Mouse (Mus musculus) lung, embryonic 14.5 days (tissue): ENCODE data around the gene Six5. TPM values are rescaled to one million over a fixed set of nuclear protein-coding genes. Genes with fewer than 3 reads are reported as not detected.
"Not testable (repeated sequence)": the region's sequence is repeated elsewhere in the genome, so short reads cannot be mapped to it uniquely, and the experiment has no call there.

ENCODE experiments used
- ATAC-seq: fragments of 200-750 bp; cut with Nextera tagmentation; 2 replicates; pipeline ENCODE4 v1.8.0; 2017; ENCODE audit warnings: mild to moderate bottlenecking, moderate TSS enrichment, moderate library complexity; ENCODE audit not compliant: insufficient read depth
- DNase-seq: peaks from one replicate; pipeline ENCODE4 v3.0.0-alpha.2; 2015
- H3K27ac ChIP-seq: fragments of 300-500 bp; sonication (generic); 2 replicates; pipeline ENCODE4 v1.5.1; 2014; ENCODE audit warnings: low read depth, mild to moderate bottlenecking, moderate library complexity
- H3K27me3 ChIP-seq: fragments of 300-500 bp; sonication (generic); 2 replicates; pipeline ENCODE4 v1.6.1; 2014; ENCODE audit warnings: low read length, control low read depth; ENCODE audit not compliant: insufficient read depth
- H3K36me3 ChIP-seq: fragments of 300-500 bp; sonication (generic); 2 replicates; pipeline ENCODE4 v1.6.1; 2014; ENCODE audit warnings: control low read depth; ENCODE audit not compliant: insufficient read depth
- H3K4me1 ChIP-seq: fragments of 300-500 bp; sonication (generic); 2 replicates; pipeline ENCODE4 v1.6.1; 2014; ENCODE audit warnings: antibody characterized with exemption, control low read depth; ENCODE audit not compliant: insufficient read depth
- H3K4me2 ChIP-seq: fragments of 300-500 bp; sonication (generic); 2 replicates; pipeline ENCODE4 v1.6.1; 2014; ENCODE audit warnings: mild to moderate bottlenecking
- H3K4me3 ChIP-seq: fragments of 300-500 bp; sonication (generic); 2 replicates; pipeline ENCODE4 v1.5.1; 2014; ENCODE audit warnings: low read depth, low read length
- H3K9ac ChIP-seq: fragments of 300-500 bp; sonication (generic); 2 replicates; pipeline ENCODE4 v1.6.1; 2014
- H3K9me3 ChIP-seq: fragments of 300-500 bp; sonication (generic); 2 replicates; pipeline ENCODE4 v1.6.1; 2016; ENCODE audit warnings: low read depth, low read length, control low read depth
- CTCF ChIP-seq: IDR thresholded peaks from 2 replicates; pipeline ENCODE4 v1.5.1; 2016; ENCODE audit warnings: antibody characterized with exemption, low read depth
- WGBS: fragments of 180-500 bp; shearing (Covaris S2); extraction: QIAGEN DNeasy Blood & Tissue Kit; methylation state at CpG from one replicate; pipeline ENCODE4 v1.1.7; 2014; 5-methylcytosine and 5-hydroxymethylcytosine counted together
- polyA plus RNA-seq: library from polyadenylated mRNA; unstranded; fragments of >200 nt; fragmentation: Nextera tagmentation; extraction: Ambion mirVana; gene quantifications from 2 replicates; pipeline ENCODE4 v1.2.1, GENCODE M21; 2014

The Six5 gene
- polyA plus RNA-seq, 1 experiment from 2014 or later, result 12.7 TPM

- TF ChIP-seq CTCF, result no peak
- ATAC-seq, result no peak
- Histone ChIP-seq H3K9me3 (no peaks in the 10 kb centered on the region), H3K4me1 (no peaks in the 10 kb centered on the region), H3K27ac (no peak overlapping the region), H3K9ac (no peak overlapping the region), H3K4me3 (no peak overlapping the region), H3K27me3 (peaks cover 33% of the 10 kb centered on the region), H3K4me2 (no peak overlapping the region), H3K36me3 (no peaks in the 10 kb centered on the region)
- WGBS, result 41% methylated on average over 14 of the region's 14 CpGs
- no peak for DNase-seq
Measured at GRCm38 (mm10) chr7:19067063-19067462, 27.3 kb upstream of the Six5 start.

GRCm38 (mm10) chr7:19067935-19068334, 26.5 kb upstream of the Six5 start:
- DNase-seq, result no peak
- Histone ChIP-seq H3K27me3 (peaks cover 33% of the 10 kb centered on the region), H3K36me3 (no peaks in the 10 kb centered on the region), H3K4me2 (no peak overlapping the region), H3K9me3 (no peaks in the 10 kb centered on the region), H3K27ac (no peak overlapping the region), H3K9ac (no peak overlapping the region), H3K4me3 (no peak overlapping the region), H3K4me1 (no peaks in the 10 kb centered on the region)
- ATAC-seq, result no peak
- 55% methylated on average over 13 of the region's 14 CpGs for WGBS
- no peak for TF ChIP-seq CTCF

- Histone ChIP-seq H3K4me2 (no peak overlapping the region), H3K9me3 (no peaks in the 10 kb centered on the region), H3K4me1 (no peaks in the 10 kb centered on the region), H3K27ac (no peak overlapping the region), H3K36me3 (no peaks in the 10 kb centered on the region), H3K9ac (no peak overlapping the region), H3K27me3 (peaks cover 33% of the 10 kb centered on the region), H3K4me3 (no peak overlapping the region)
- 5% methylated on average over 2 of the region's 2 CpGs for WGBS
- TF ChIP-seq CTCF, result peak; percentile 84
- ATAC-seq (no peak), DNase-seq (peak; percentile 94)
Measured at GRCm38 (mm10) chr7:19068707-19069106, 25.7 kb upstream of the Six5 start.

GRCm38 (mm10) chr7:19069500-19069899, 24.9 kb upstream of the Six5 start:
- Histone ChIP-seq H3K4me1 (no peaks in the 10 kb centered on the region), H3K36me3 (no peaks in the 10 kb centered on the region), H3K9me3 (no peaks in the 10 kb centered on the region), H3K4me2 (no peak overlapping the region), H3K9ac (no peak overlapping the region), H3K4me3 (no peak overlapping the region), H3K27ac (no peak overlapping the region), H3K27me3 (peaks cover 30% of the 10 kb centered on the region)
- ATAC-seq (no peak), DNase-seq (peak; percentile 40)
- TF ChIP-seq CTCF, result peak; percentile 54
- 51% methylated on average over 3 of the region's 3 CpGs for WGBS

GRCm38 (mm10) chr7:19071024-19071423, 23.4 kb upstream of the Six5 start:
- not testable (repeated sequence) for ATAC-seq, H3K27ac ChIP-seq, H3K4me2 ChIP-seq, H3K36me3 ChIP-seq, H3K9me3 ChIP-seq, H3K9ac ChIP-seq, H3K4me3 ChIP-seq, H3K4me1 ChIP-seq, DNase-seq
- TF ChIP-seq CTCF, result peak; percentile 28; the same call in 1 of the 2 replicates
- WGBS, result 45% methylated on average over 3 of the region's 3 CpGs
- H3K27me3 ChIP-seq, result peaks cover 15% of the 10 kb centered on the region

DNA sequence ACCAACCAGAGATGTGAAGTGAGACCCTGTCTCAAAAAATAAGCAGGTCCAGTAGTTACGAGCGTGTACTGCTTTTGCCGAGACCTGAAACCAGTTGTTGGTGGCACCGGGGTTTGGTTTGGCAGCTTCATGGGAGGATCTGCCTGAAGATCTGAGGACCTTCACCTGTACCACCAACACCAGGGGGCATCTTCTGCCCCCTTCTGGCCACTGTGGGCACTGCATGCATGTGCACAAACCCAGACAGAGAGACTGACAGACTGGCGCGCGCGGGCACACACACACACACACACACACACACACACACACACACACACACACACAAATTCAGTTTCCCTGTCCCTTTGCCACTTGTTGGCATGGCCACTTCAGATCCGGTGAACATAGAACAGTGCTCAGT, 20.9 kb upstream of the Six5 start:
- ATAC-seq, result no peak
- Histone ChIP-seq H3K4me3 (no peak overlapping the region), H3K4me1 (peaks cover 7% of the 10 kb centered on the region), H3K9me3 (no peaks in the 10 kb centered on the region), H3K36me3 (peaks cover 8% of the 10 kb centered on the region), H3K9ac (no peak overlapping the region), H3K27ac (no peak overlapping the region), H3K4me2 (no peak overlapping the region), H3K27me3 (no peaks in the 10 kb centered on the region)
- TF ChIP-seq CTCF, result peak; percentile 70
- DNase-seq, result peak; percentile 37
- 76% methylated on average over 9 of the region's 9 CpGs for whole genome bisulfite sequencing

DNA sequence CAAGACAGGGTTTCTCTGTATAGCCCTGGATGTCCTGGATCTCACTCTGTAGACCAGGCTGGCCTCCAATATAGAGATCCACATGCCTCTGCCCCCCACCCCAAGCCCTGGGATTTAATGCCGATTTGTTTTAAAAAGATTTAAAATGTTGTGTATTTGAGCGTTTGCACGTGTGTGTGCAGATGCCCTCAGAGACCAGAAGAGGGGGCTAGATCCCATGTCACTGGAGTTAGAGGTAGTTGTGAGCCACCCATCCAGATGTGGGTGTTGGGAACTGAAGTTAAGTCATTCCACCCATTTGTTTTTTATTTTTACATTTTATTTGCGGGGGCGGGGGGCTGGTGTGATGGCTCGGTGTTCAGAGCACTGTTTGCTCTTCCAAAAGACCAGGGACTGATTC, 19.9 kb upstream of the Six5 start:
- Histone ChIP-seq H3K4me3 (no peak overlapping the region), H3K9me3 (no peaks in the 10 kb centered on the region), H3K4me2 (no peak overlapping the region), H3K4me1 (peaks cover 7% of the 10 kb centered on the region), H3K27ac (no peak overlapping the region), H3K27me3 (no peaks in the 10 kb centered on the region), H3K9ac (no peak overlapping the region), H3K36me3 (peaks cover 18% of the 10 kb centered on the region)
- 96% methylated on average over 6 of the region's 6 CpGs for WGBS
- ATAC-seq (no peak), DNase-seq (no peak)
- peak; percentile 14; the same call in 1 of the 2 replicates for TF ChIP-seq CTCF

GRCm38 (mm10) chr7:19075231-19075630, 19.2 kb upstream of the Six5 start:
- Histone ChIP-seq H3K4me3 (peak overlapping the region; percentile 92), H3K36me3 (peaks cover 25% of the 10 kb centered on the region), H3K9me3 (no peaks in the 10 kb centered on the region), H3K4me2 (peak overlapping the region; percentile 96), H3K27ac (no peak overlapping the region), H3K4me1 (peaks cover 7% of the 10 kb centered on the region), H3K9ac (no peak overlapping the region), H3K27me3 (no peaks in the 10 kb centered on the region)
- ATAC-seq (no peak), DNase-seq (no peak)
- no peak for TF ChIP-seq CTCF
- 50% methylated on average over 5 of the region's 5 CpGs for WGBS
